ENCODE assay signal across 22 mouse cellular contexts in genomic region chr16:15357766-15358165, GRCm38 (mm10). TPM values are rescaled to one million over a fixed set of nuclear protein-coding genes. Genes with fewer than 3 reads are reported as not detected.
"Had no signal": no experiment of that assay in that cellular context is flagged by ENCODE, and none has a peak within 500 bp of the region (broad histone marks: within the 10 kb centered on the region; RNA-seq: fewer than 3 reads in every experiment).

No protein-coding gene starts in this region.

- H3K27ac ChIP-seq: limb, embryonic 10.5 days; liver, embryonic 15.5 days; macrophage; midbrain, embryonic 15.5 days; neural tube, embryonic 13.5 days had no signal

- DNase-seq: kidney, adult 8-10 months; kidney, postnatal 25 days; lung, adult 2 months; retina, postnatal 1 day; right cerebral cortex, postnatal 4 days; spleen, adult 18-20 months; thymus, postnatal 36 days had no signal

- ATAC-seq: intestine, postnatal 0 days; midbrain, embryonic 15.5 days had no signal

- H3K9ac ChIP-seq: liver, embryonic 15.5 days; midbrain, embryonic 15.5 days; neural tube, embryonic 13.5 days had no signal

- H3K9me3 ChIP-seq: limb, embryonic 10.5 days; liver, embryonic 15.5 days; megakaryocyte, embryonic 14.5 days; midbrain, embryonic 15.5 days; neural tube, embryonic 13.5 days had no signal

- H3K4me1 ChIP-seq: limb, embryonic 10.5 days; liver, embryonic 15.5 days; megakaryocyte, embryonic 14.5 days; midbrain, embryonic 15.5 days; neural tube, embryonic 13.5 days had no signal

- H3K36me3 ChIP-seq: limb, embryonic 10.5 days; liver, embryonic 15.5 days; midbrain, embryonic 15.5 days; neural tube, embryonic 13.5 days had no signal

- H3K27me3 ChIP-seq: liver, embryonic 15.5 days; megakaryocyte, embryonic 14.5 days; midbrain, embryonic 15.5 days; neural tube, embryonic 13.5 days had no signal

- H3K4me3 ChIP-seq: limb, embryonic 10.5 days; liver, embryonic 15.5 days; megakaryocyte, embryonic 14.5 days; midbrain, embryonic 15.5 days; neural tube, embryonic 13.5 days had no signal

- H3K4me2 ChIP-seq: liver, embryonic 11.5 days; liver, embryonic 15.5 days; midbrain, embryonic 11.5 days; midbrain, embryonic 15.5 days; neural tube, embryonic 13.5 days had no signal

RNA-seq across cellular contexts. Expression of gene Gm21897, which starts 40.5 kb away (rescaled TPM):
- total RNA-seq: layer of hippocampus, postnatal 25 days; monocyte, adult 5-6 weeks had no signal
- polyA plus RNA-seq: intestine, postnatal 0 days; kidney, embryonic 16.5 days; limb, embryonic 10.5 days; limb, embryonic 14.5 days; liver, embryonic 11.5 days; liver, embryonic 15.5 days; lung, adult 2 months; midbrain, embryonic 11.5 days; midbrain, embryonic 15.5 days; neural tube, embryonic 13.5 days; stomach, embryonic 14.5 days; thymus, postnatal 0 days had no signal
